Mouse (Mus musculus): ENCODE measurements around the gene Tnr. TPM values are rescaled to one million over a fixed set of nuclear protein-coding genes. Genes with fewer than 3 reads are reported as not detected.

Gene Tnr
- polyA plus RNA-seq, 1 experiment = not detected

DNA sequence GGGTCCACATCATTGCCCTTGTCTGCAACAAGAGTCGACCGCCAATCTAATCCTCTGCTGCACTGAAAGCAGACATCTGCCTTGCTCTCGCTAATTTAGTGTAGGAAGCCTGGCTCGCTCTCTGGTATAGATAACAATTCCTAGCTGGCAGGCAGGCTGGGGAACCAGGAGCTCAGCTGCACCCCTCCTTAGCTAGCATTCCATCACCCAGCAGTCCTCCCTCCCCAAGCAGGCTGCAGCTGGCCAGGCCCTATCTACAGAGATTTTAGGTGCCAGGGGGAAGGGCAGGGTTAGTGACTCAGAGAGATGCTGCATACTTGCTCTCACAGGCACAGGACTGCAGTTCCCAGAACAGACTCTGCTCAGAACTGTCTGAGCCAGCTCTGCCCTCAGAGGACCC is 5.9 kb upstream of the Tnr start:
- Histone ChIP-seq H3K27ac (ENCODE audit: control insufficient read depth, insufficient read depth, low read depth, low read length, poor library complexity) (no peak overlapping the region), H3K4me1 (ENCODE audit: control insufficient read depth, insufficient read depth, low read length) (no peaks in the 10 kb centered on the region), H3K4me3 (replicated peaks; ENCODE audit: control insufficient read depth, low read depth, low read length) (no peak overlapping the region)
- 48% methylated on average over 4 of the region's 4 CpGs for WGBS
- TF ChIP-seq POLR2A (IDR thresholded peaks at IDR 0.05; ENCODE audit: borderline replicate concordance, control insufficient read depth, low read depth, low read length) (no peak), CTCF (IDR thresholded peaks at IDR 0.05; ENCODE audit: control insufficient read depth, insufficient read depth, low read length) (no peak)

DNA sequence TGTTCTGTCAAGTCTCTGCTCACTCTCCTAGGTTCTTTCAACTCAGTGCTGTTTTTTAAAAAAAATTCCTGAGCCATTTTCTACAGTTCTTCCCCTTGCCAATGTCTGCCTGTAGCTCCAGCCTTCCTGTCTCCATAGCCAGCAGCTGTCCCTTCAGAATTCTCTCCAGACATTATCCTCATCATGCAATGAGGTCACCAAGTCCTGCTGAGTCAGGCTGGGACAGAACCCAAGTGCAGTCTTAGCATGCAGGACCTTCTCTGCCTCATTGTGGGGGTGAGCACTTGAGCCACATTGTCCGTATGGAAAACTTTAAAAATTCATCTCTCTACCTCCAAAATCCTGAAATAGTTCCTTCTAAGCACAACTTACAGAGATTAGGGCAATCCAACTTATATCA is 4.4 kb upstream of the Tnr start:
- H3K4me1 ChIP-seq (ENCODE audit: control insufficient read depth, insufficient read depth, low read length) = no peaks in the 10 kb centered on the region
- TF ChIP-seq POLR2A (IDR thresholded peaks at IDR 0.05; ENCODE audit: borderline replicate concordance, control insufficient read depth, low read depth, low read length) (no peak), CTCF (IDR thresholded peaks at IDR 0.05; ENCODE audit: control insufficient read depth, insufficient read depth, low read length) (no peak)
- H3K27ac ChIP-seq (ENCODE audit: control insufficient read depth, insufficient read depth, low read depth, low read length, poor library complexity) = no peak overlapping the region
- H3K4me3 ChIP-seq (replicated peaks; ENCODE audit: control insufficient read depth, low read depth, low read length) = no peak overlapping the region
- WGBS = 57% methylated on average over 1 of the region's 1 CpGs

DNA sequence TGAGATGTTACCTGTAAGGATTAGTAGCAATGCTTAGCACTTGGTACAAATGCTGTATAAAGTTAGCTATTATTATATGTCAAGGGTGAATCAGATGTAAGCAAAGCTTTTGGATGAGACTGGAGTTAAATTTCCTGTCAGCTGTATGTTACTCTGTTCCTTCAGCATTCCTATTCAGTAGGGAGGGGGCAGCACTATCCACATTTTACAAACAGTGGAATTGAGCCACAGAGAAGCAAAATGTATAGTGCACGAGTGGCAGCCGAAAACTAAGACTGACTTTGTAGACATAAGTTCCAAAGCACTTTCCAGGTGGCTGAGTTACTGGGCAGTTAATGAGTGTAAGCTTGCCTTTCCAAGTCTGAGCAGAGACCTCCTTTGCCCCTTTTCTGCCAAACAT is 500 bp upstream of the Tnr start:
- Histone ChIP-seq H3K4me3 (replicated peaks; ENCODE audit: control insufficient read depth, low read depth, low read length) (no peak overlapping the region), H3K27ac (ENCODE audit: control insufficient read depth, insufficient read depth, low read depth, low read length, poor library complexity) (no peak overlapping the region), H3K4me1 (ENCODE audit: control insufficient read depth, insufficient read depth, low read length) (no peaks in the 10 kb centered on the region)
- WGBS = 59% methylated on average over 2 of the region's 2 CpGs
- TF ChIP-seq CTCF (IDR thresholded peaks at IDR 0.05; ENCODE audit: control insufficient read depth, insufficient read depth, low read length) (no peak), POLR2A (IDR thresholded peaks at IDR 0.05; ENCODE audit: borderline replicate concordance, control insufficient read depth, low read depth, low read length) (no peak)

DNA sequence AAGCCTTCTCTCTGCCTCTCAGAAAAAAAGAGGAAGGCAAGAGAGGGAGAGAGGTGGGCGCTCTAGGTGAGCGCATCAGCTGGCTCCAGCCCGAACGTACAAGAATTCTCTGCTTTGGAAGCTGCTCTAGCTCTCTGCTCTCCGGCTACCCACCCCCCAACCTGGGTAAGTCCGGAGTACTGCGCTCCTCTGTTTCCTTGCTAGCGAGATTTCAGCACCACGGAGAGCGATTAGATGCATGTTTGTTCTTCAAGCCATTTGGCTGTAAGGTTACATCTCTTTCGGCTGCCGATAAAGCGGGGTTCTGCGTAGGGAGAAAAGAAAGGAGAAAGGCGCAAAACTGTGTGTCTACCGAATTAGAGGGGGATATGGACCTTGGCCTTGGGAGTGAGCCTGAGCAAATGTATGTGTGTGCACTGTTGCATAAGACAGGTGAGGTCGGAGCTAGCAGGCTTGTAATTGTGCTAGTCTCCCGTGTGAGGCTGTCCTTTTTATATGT is 531 bp downstream of the Tnr start:
- Histone ChIP-seq H3K27ac (ENCODE audit: control insufficient read depth, insufficient read depth, low read depth, low read length, poor library complexity) (no peak overlapping the region), H3K4me1 (ENCODE audit: control insufficient read depth, insufficient read depth, low read length) (no peaks in the 10 kb centered on the region), H3K4me3 (replicated peaks; ENCODE audit: control insufficient read depth, low read depth, low read length) (no peak overlapping the region)
- TF ChIP-seq POLR2A (IDR thresholded peaks at IDR 0.05; ENCODE audit: borderline replicate concordance, control insufficient read depth, low read depth, low read length) (no peak), CTCF (IDR thresholded peaks at IDR 0.05; ENCODE audit: control insufficient read depth, insufficient read depth, low read length) (no peak)
- WGBS = 4% methylated on average over 18 of the region's 18 CpGs

DNA sequence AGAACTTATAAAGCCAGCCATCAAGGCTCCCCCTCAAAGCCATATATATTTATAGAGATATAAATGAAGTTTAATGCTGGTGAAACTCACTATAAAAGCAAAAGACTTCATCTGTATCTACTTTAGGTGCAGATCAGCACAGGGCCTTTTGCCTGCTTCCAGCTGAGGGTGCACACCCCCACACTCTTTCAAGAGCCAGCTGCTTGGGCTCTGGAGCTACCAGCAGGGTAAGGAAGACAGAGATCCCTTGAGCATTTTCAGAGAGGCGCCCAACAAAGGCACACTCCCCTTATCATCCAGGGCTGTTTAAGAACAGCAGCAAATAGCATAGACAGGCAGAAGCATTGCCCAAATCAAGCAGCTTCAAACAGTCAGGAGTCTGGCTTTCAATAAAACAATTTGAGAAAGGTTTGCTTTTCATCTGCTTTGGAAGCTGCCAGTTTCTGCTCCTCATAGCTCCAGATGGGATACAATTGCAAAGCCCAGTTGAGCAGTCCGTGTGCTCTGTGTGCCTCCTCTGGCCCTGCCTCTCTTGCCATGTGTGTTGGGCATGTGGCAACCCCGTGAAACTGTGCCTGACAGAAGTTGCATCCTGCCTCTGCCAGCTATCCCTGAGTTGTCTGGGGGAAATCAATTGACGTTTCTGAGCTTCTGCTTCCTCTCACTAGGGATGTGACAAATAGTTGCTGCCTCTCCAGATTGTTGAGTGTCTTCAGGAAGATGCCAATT is 9.4 kb downstream of the Tnr start:
- H3K4me1 ChIP-seq (ENCODE audit: control insufficient read depth, insufficient read depth, low read length) = no peaks in the 10 kb centered on the region
- H3K27ac ChIP-seq (ENCODE audit: control insufficient read depth, insufficient read depth, low read depth, low read length, poor library complexity) = no peak overlapping the region
- no peak for TF ChIP-seq POLR2A (IDR thresholded peaks at IDR 0.05; ENCODE audit: borderline replicate concordance, control insufficient read depth, low read depth, low read length)
- TF ChIP-seq CTCF (IDR thresholded peaks at IDR 0.05; ENCODE audit: control insufficient read depth, insufficient read depth, low read length) = no peak
- WGBS = 24% methylated on average over 4 of the region's 4 CpGs
- H3K4me3 ChIP-seq (replicated peaks; ENCODE audit: control insufficient read depth, low read depth, low read length) = no peak overlapping the region

DNA sequence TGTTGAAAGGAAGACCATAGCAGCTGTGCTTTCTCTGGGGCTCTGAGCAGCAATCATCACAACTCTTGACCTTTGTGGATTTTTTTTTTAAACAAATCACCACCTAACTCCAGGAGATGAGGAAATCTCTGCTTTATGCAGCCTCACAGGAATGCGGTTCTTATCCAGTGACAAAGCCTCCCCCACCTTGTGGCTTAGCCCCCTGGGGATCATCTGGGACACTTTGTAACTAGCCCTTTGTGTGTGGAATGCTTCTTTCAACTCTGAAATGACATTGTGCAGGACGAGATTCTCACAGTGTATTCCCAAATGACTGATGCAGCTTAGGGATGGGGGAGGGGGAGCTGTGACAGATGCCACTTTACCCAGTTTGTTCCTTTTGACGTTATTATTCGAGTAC is 12.0 kb downstream of the Tnr start:
- Histone ChIP-seq H3K4me1 (ENCODE audit: control insufficient read depth, insufficient read depth, low read length) (no peaks in the 10 kb centered on the region), H3K27ac (ENCODE audit: control insufficient read depth, insufficient read depth, low read depth, low read length, poor library complexity) (no peak overlapping the region), H3K4me3 (replicated peaks; ENCODE audit: control insufficient read depth, low read depth, low read length) (no peak overlapping the region)
- 26% methylated on average over 4 of the region's 4 CpGs for WGBS
- TF ChIP-seq POLR2A (IDR thresholded peaks at IDR 0.05; ENCODE audit: borderline replicate concordance, control insufficient read depth, low read depth, low read length) = no peak
- no peak for TF ChIP-seq CTCF (IDR thresholded peaks at IDR 0.05; ENCODE audit: control insufficient read depth, insufficient read depth, low read length)

DNA sequence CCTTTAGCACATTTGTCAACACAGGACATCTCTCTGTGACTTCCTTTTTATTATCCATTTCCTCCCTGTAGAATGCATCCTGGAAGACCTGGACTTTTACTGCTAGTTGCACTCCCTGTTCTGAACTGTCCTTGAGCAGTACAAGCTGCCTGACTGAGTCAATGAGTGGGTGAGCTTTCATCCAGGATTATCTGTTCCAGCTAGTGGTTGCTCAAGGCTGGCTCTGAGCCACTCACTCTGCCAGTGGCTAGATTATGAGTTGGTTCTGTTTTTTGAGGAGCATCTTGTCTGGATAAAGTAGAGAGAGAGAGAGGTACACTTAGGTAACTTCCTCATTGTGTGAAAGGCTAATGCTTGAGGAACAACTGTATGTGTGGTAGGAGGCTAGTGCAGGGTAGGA is 14.0 kb downstream of the Tnr start:
- Histone ChIP-seq H3K27ac (ENCODE audit: control insufficient read depth, insufficient read depth, low read depth, low read length, poor library complexity) (no peak overlapping the region), H3K4me1 (ENCODE audit: control insufficient read depth, insufficient read depth, low read length) (no peaks in the 10 kb centered on the region), H3K4me3 (replicated peaks; ENCODE audit: control insufficient read depth, low read depth, low read length) (no peak overlapping the region)
- TF ChIP-seq CTCF (IDR thresholded peaks at IDR 0.05; ENCODE audit: control insufficient read depth, insufficient read depth, low read length) (no peak), POLR2A (IDR thresholded peaks at IDR 0.05; ENCODE audit: borderline replicate concordance, control insufficient read depth, low read depth, low read length) (no peak)

DNA sequence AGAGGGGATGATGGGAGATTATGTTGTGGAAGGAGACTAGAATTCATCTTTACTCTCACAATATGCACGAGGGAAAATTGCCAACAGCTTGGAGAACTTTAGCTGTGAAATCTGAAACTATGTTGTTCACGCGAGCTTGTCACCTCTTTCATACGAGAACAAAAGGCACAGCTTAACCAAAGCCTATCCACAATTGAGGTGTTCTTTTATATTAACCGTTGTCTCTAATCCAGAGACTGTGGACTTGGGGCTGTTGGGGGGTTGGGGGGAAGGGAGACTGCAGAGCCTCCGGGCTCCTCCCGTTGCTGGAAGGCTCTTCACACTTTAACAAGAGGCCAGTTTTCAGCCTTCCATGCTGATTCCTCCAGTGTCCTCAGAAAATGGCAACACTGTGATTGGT is 14.5 kb downstream of the Tnr start:
- H3K27ac ChIP-seq (ENCODE audit: control insufficient read depth, insufficient read depth, low read depth, low read length, poor library complexity) = no peak overlapping the region
- WGBS = 63% methylated on average over 7 of the region's 7 CpGs
- TF ChIP-seq POLR2A (IDR thresholded peaks at IDR 0.05; ENCODE audit: borderline replicate concordance, control insufficient read depth, low read depth, low read length) (no peak), CTCF (IDR thresholded peaks at IDR 0.05; ENCODE audit: control insufficient read depth, insufficient read depth, low read length) (no peak)
- no peak overlapping the region for H3K4me3 ChIP-seq (replicated peaks; ENCODE audit: control insufficient read depth, low read depth, low read length)
- no peaks in the 10 kb centered on the region for H3K4me1 ChIP-seq (ENCODE audit: control insufficient read depth, insufficient read depth, low read length)
